Mouse (Mus musculus): Measurements from ENCODE around the gene Gm17949.

GRCm38 (mm10) chr17:57011236-57012141, at the start of gene Gm17949, which contains the start of gene Gtf2f1:
- no peak for TF ChIP-seq EP300 (IDR thresholded peaks at IDR 0.05; ENCODE audit: low read depth in 1 of 2, low read length in 2 of 2)
- TF ChIP-seq GATA1 (IDR thresholded peaks at IDR 0.05; ENCODE audit: low read depth, low read length), result no peak
- no peak for TF ChIP-seq TAL1 (IDR thresholded peaks at IDR 0.05; ENCODE audit: low read length)
- TF ChIP-seq ZNF384 (IDR thresholded peaks at IDR 0.05; ENCODE audit: low read depth, low read length), result no peak
- TF ChIP-seq ZC3H11A (IDR thresholded peaks at IDR 0.05; ENCODE audit: low read depth, low read length), result no peak
- TF ChIP-seq CTCF (IDR thresholded peaks at IDR 0.05 in 2 of 3, conservative IDR thresholded peaks at IDR 0.05 in 1 of 3; ENCODE audit: control insufficient read depth in 1 of 3, insufficient read depth in 1 of 3, low read depth in 2 of 3, low read length in 3 of 3, poor library complexity in 1 of 3, severe bottlenecking in 1 of 3), result no peak
- TF ChIP-seq POLR2A (IDR thresholded peaks at IDR 0.05; ENCODE audit: control insufficient read depth in 1 of 2, insufficient read depth in 1 of 2, low read depth in 1 of 2, low read length in 2 of 2, poor library complexity in 1 of 2), result peak; percentile 89 to 100
